Mouse (Mus musculus): ENCODE results near the gene Fus. TPM values are rescaled to one million over a fixed set of nuclear protein-coding genes. Genes with fewer than 3 reads are reported as not detected.
A peak's percentile ranks its signal among the peaks of the same experiment; 100 is the strongest.
"Not testable (repeated sequence)": the region's sequence is repeated elsewhere in the genome, so short reads cannot be mapped to it uniquely, and the experiment has no call there.

The Fus gene
- polyA plus RNA-seq, 1 experiment from 2014 or later, result 120 TPM

GRCm38 (mm10) chr7:127935748-127936159 lies 31.5 kb upstream of the Fus start:
- Histone ChIP-seq H3K4me2 (replicated peaks; ENCODE audit: low read depth) (peak overlapping the region; percentile 100), H3K4me3 (ENCODE audit: low read depth, low read length) (peak overlapping the region; percentile 70), H3K4me1 (replicated peaks; ENCODE audit: control insufficient read depth, insufficient read depth, low read length) (peaks cover 4% of the 10 kb centered on the region; the same call in 1 of the 2 replicates), H3K9ac (ENCODE audit: low read depth, low read length) (peak overlapping the region; percentile 68), H3K9me3 (ENCODE audit: control insufficient read depth) (no peaks in the 10 kb centered on the region), H3K27me3 (replicated peaks; ENCODE audit: control insufficient read depth, insufficient read depth, low read length) (no peaks in the 10 kb centered on the region), H3K27ac (ENCODE audit: low read depth, low read length) (peak overlapping the region; percentile 41; the same call in 1 of the 2 replicates), H3K36me3 (ENCODE audit: control insufficient read depth, insufficient read depth) (no peaks in the 10 kb centered on the region)
- TF ChIP-seq CTCF (IDR thresholded peaks at IDR 0.05; ENCODE audit: low read depth), result no peak
- peak; percentile 38 for ATAC-seq
- under 1% methylated on average over 38 of the region's 38 CpGs for WGBS

GRCm38 (mm10) chr7:127936216-127936884 lies 30.9 kb upstream of the Fus start:
- H3K4me1 ChIP-seq (replicated peaks; ENCODE audit: control insufficient read depth, insufficient read depth, low read length), result 0 out of 2 replicates have a peak, but pooled peaks cover 4% of the 10 kb centered on the region
- peak overlapping the region; percentile 70 for H3K4me3 ChIP-seq (ENCODE audit: low read depth, low read length)
- H3K9ac ChIP-seq (ENCODE audit: low read depth, low read length), result peak overlapping the region; percentile 68
- H3K27ac ChIP-seq (ENCODE audit: low read depth, low read length), result no peak overlapping the region
- no peak for TF ChIP-seq CTCF (IDR thresholded peaks at IDR 0.05; ENCODE audit: low read depth)
- no peaks in the 10 kb centered on the region for H3K9me3 ChIP-seq (ENCODE audit: control insufficient read depth)
- no peak for ATAC-seq
- H3K36me3 ChIP-seq (ENCODE audit: control insufficient read depth, insufficient read depth), result no peaks in the 10 kb centered on the region
- H3K4me2 ChIP-seq (replicated peaks; ENCODE audit: low read depth), result peak overlapping the region; percentile 100
- WGBS, result 54% methylated on average over 18 of the region's 18 CpGs
- no peaks in the 10 kb centered on the region for H3K27me3 ChIP-seq (replicated peaks; ENCODE audit: control insufficient read depth, insufficient read depth, low read length)

GRCm38 (mm10) chr7:127942097-127942496 lies 25.2 kb upstream of the Fus start:
- peaks cover 11% of the 10 kb centered on the region for H3K27me3 ChIP-seq (replicated peaks; ENCODE audit: control insufficient read depth, insufficient read depth, low read length)
- H3K9me3 ChIP-seq (ENCODE audit: control insufficient read depth); H3K9ac ChIP-seq (ENCODE audit: low read depth, low read length); H3K4me1 ChIP-seq (replicated peaks; ENCODE audit: control insufficient read depth, insufficient read depth, low read length); H3K36me3 ChIP-seq (ENCODE audit: control insufficient read depth, insufficient read depth); H3K4me2 ChIP-seq (replicated peaks; ENCODE audit: low read depth); ATAC-seq; H3K4me3 ChIP-seq (ENCODE audit: low read depth, low read length); H3K27ac ChIP-seq (ENCODE audit: low read depth, low read length): not testable (repeated sequence)
- 51% methylated on average over 2 of the region's 2 CpGs for WGBS
- TF ChIP-seq CTCF (IDR thresholded peaks at IDR 0.05; ENCODE audit: low read depth), result peak; percentile 51

- peaks cover 11% of the 10 kb centered on the region for H3K27me3 ChIP-seq (replicated peaks; ENCODE audit: control insufficient read depth, insufficient read depth, low read length)
- H3K27ac ChIP-seq (ENCODE audit: low read depth, low read length), result no peak overlapping the region
- H3K9ac ChIP-seq (ENCODE audit: low read depth, low read length), result no peak overlapping the region
- H3K4me2 ChIP-seq (replicated peaks; ENCODE audit: low read depth), result peak overlapping the region; percentile 4; the same call in 1 of the 2 replicates
- ATAC-seq, result peak; percentile 19; the same call in 1 of the 2 replicates
- 9% methylated on average over 23 of the region's 23 CpGs for WGBS
- H3K9me3 ChIP-seq (ENCODE audit: control insufficient read depth), result no peaks in the 10 kb centered on the region
- no peaks in the 10 kb centered on the region for H3K4me1 ChIP-seq (replicated peaks; ENCODE audit: control insufficient read depth, insufficient read depth, low read length)
- H3K4me3 ChIP-seq (ENCODE audit: low read depth, low read length), result no peak overlapping the region
- no peak for TF ChIP-seq CTCF (IDR thresholded peaks at IDR 0.05; ENCODE audit: low read depth)
- no peaks in the 10 kb centered on the region for H3K36me3 ChIP-seq (ENCODE audit: control insufficient read depth, insufficient read depth)
Measured at GRCm38 (mm10) chr7:127944614-127945013, 22.6 kb upstream of the Fus start.

- no peak within 1 kb of the TSS for H3K27ac ChIP-seq (ENCODE audit: low read depth, low read length)
- peak; percentile 70 for ATAC-seq
Measured at GRCm38 (mm10) chr7:127946470-127947023, 20.7 kb upstream of the Fus start, which contains the start of gene Prss36. Gene Prss36, minus strand, starts transcription at chr7:127946725.

GRCm38 (mm10) chr7:127952864-127953581 lies 14.2 kb upstream of the Fus start:
- no peak for TF ChIP-seq CTCF (IDR thresholded peaks at IDR 0.05; ENCODE audit: low read depth)
- Histone ChIP-seq H3K27me3 (replicated peaks; ENCODE audit: control insufficient read depth, insufficient read depth, low read length) (no peaks in the 10 kb centered on the region), H3K9me3 (ENCODE audit: control insufficient read depth) (no peaks in the 10 kb centered on the region), H3K4me2 (replicated peaks; ENCODE audit: low read depth) (no peak overlapping the region), H3K4me1 (replicated peaks; ENCODE audit: control insufficient read depth, insufficient read depth, low read length) (no peaks in the 10 kb centered on the region), H3K36me3 (ENCODE audit: control insufficient read depth, insufficient read depth) (no peaks in the 10 kb centered on the region), H3K9ac (ENCODE audit: low read depth, low read length) (no peak overlapping the region), H3K4me3 (ENCODE audit: low read depth, low read length) (no peak overlapping the region), H3K27ac (ENCODE audit: low read depth, low read length) (0 out of 2 replicates have a peak overlapping the region, but pooled peaks have one; percentile 7)
- 46% methylated on average over 13 of the region's 13 CpGs for WGBS
- no peak for ATAC-seq

More at GRCm38 (mm10) chr7:127946470-127947023, 20.7 kb upstream of the Fus start, which contains the start of gene Prss36:
- Histone ChIP-seq H3K9me3 (ENCODE audit: control insufficient read depth) (no peaks in the 10 kb centered on the region), H3K4me3 (ENCODE audit: low read depth, low read length) (no peak within 1 kb of the TSS), H3K4me2 (replicated peaks; ENCODE audit: low read depth) (no peak within 1 kb of the TSS), H3K9ac (ENCODE audit: low read depth, low read length) (no peak within 1 kb of the TSS), H3K36me3 (ENCODE audit: control insufficient read depth, insufficient read depth) (no peaks in the 10 kb centered on the region), H3K4me1 (replicated peaks; ENCODE audit: control insufficient read depth, insufficient read depth, low read length) (no peaks in the 10 kb centered on the region), H3K27me3 (replicated peaks; ENCODE audit: control insufficient read depth, insufficient read depth, low read length) (peaks cover 11% of the 10 kb centered on the region)
- 49% methylated on average over 6 of the region's 6 CpGs for WGBS
- TF ChIP-seq CTCF (IDR thresholded peaks at IDR 0.05; ENCODE audit: low read depth), result no peak

Measured in intestine, postnatal 0 days (tissue).